Mouse (Mus musculus): ENCODE measurements around the gene Dtd1. TPM values are rescaled to one million over a fixed set of nuclear protein-coding genes. Genes with fewer than 3 reads are reported as not detected.

Dtd1 gene
- total and polyA plus RNA-seq, 2 experiments from 2014 or later, result 98.2 to 161 TPM

GRCm38 (mm10) chr2:144634231-144634630 lies 34.5 kb downstream of the Dtd1 start:
- Histone ChIP-seq H3K4me2 (ENCODE audit: low read depth) (no peak overlapping the region), H3K4me3 (ENCODE audit: low read depth, low read length) (no peak overlapping the region), H3K27ac (ENCODE audit: low read depth, low read length) (no peak overlapping the region), H3K9me3 (ENCODE audit: low read length) (0 out of 2 replicates have a peak, but pooled peaks cover 5% of the 10 kb centered on the region), H3K4me1 (ENCODE audit: insufficient read depth) (no peaks in the 10 kb centered on the region), H3K36me3 (ENCODE audit: insufficient read depth) (no peaks in the 10 kb centered on the region), H3K9ac (no peak overlapping the region), H3K27me3 (ENCODE audit: insufficient read depth, low read length) (no peaks in the 10 kb centered on the region)
- ATAC-seq, result no peak
- 71% methylated on average over 5 of the region's 5 CpGs for WGBS
- DNase-seq, result no peak
- no peak for TF ChIP-seq CTCF (IDR thresholded peaks at IDR 0.05; ENCODE audit: low read depth)

- ATAC-seq (peak; percentile 12; the same call in 1 of the 2 replicates), DNase-seq (peak; percentile 18)
- Histone ChIP-seq H3K36me3 (ENCODE audit: insufficient read depth) (no peaks in the 10 kb centered on the region), H3K9ac (no peak overlapping the region), H3K4me2 (ENCODE audit: low read depth) (no peak overlapping the region), H3K27ac (ENCODE audit: low read depth, low read length) (0 out of 2 replicates have a peak overlapping the region, but pooled peaks have one; percentile 9), H3K4me1 (ENCODE audit: insufficient read depth) (no peaks in the 10 kb centered on the region), H3K27me3 (ENCODE audit: insufficient read depth, low read length) (no peaks in the 10 kb centered on the region), H3K4me3 (ENCODE audit: low read depth, low read length) (no peak overlapping the region), H3K9me3 (ENCODE audit: low read length) (0 out of 2 replicates have a peak, but pooled peaks cover 5% of the 10 kb centered on the region)
- no peak for TF ChIP-seq CTCF (IDR thresholded peaks at IDR 0.05; ENCODE audit: low read depth)
- 39% methylated on average over 2 of the region's 2 CpGs for WGBS
Observed at GRCm38 (mm10) chr2:144634729-144635128, 35.0 kb downstream of the Dtd1 start.

GRCm38 (mm10) chr2:144635644-144636320 lies 36.1 kb downstream of the Dtd1 start:
- no peak overlapping the region for H3K27ac ChIP-seq (ENCODE audit: low read depth, low read length)
- H3K9me3 ChIP-seq (ENCODE audit: low read length), result 0 out of 2 replicates have a peak, but pooled peaks cover 5% of the 10 kb centered on the region
- no peak overlapping the region for H3K4me3 ChIP-seq (ENCODE audit: low read depth, low read length)
- no peak overlapping the region for H3K9ac ChIP-seq
- DNase-seq (peak; percentile 86), ATAC-seq (peak; percentile 58; the same call in 1 of the 2 replicates)
- TF ChIP-seq CTCF (IDR thresholded peaks at IDR 0.05; ENCODE audit: low read depth), result peak; percentile 95
- H3K27me3 ChIP-seq (ENCODE audit: insufficient read depth, low read length), result no peaks in the 10 kb centered on the region
- H3K4me2 ChIP-seq (ENCODE audit: low read depth), result no peak overlapping the region
- WGBS, result 16% methylated on average over 5 of the region's 5 CpGs
- H3K36me3 ChIP-seq (ENCODE audit: insufficient read depth), result no peaks in the 10 kb centered on the region
- H3K4me1 ChIP-seq (ENCODE audit: insufficient read depth), result no peaks in the 10 kb centered on the region

- Histone ChIP-seq H3K27me3 (ENCODE audit: insufficient read depth, low read length) (no peaks in the 10 kb centered on the region), H3K4me1 (ENCODE audit: insufficient read depth) (no peaks in the 10 kb centered on the region), H3K27ac (ENCODE audit: low read depth, low read length) (no peak overlapping the region), H3K9me3 (ENCODE audit: low read length) (0 out of 2 replicates have a peak, but pooled peaks cover 4% of the 10 kb centered on the region), H3K36me3 (ENCODE audit: insufficient read depth) (no peaks in the 10 kb centered on the region), H3K9ac (no peak overlapping the region), H3K4me2 (ENCODE audit: low read depth) (no peak overlapping the region), H3K4me3 (ENCODE audit: low read depth, low read length) (no peak overlapping the region)
- WGBS, result 86% methylated on average over 4 of the region's 4 CpGs
- no peak for DNase-seq
- TF ChIP-seq CTCF (IDR thresholded peaks at IDR 0.05; ENCODE audit: low read depth), result no peak
- ATAC-seq, result no peak
Observed at GRCm38 (mm10) chr2:144637204-144637603, 37.5 kb downstream of the Dtd1 start.

- Histone ChIP-seq H3K27me3 (ENCODE audit: insufficient read depth, low read length) (no peaks in the 10 kb centered on the region), H3K9me3 (ENCODE audit: low read length) (no peaks in the 10 kb centered on the region), H3K4me2 (ENCODE audit: low read depth) (no peak overlapping the region), H3K4me3 (ENCODE audit: low read depth, low read length) (no peak overlapping the region), H3K36me3 (ENCODE audit: insufficient read depth) (no peaks in the 10 kb centered on the region), H3K9ac (no peak overlapping the region), H3K4me1 (ENCODE audit: insufficient read depth) (no peaks in the 10 kb centered on the region), H3K27ac (ENCODE audit: low read depth, low read length) (no peak overlapping the region)
- no peak for TF ChIP-seq CTCF (IDR thresholded peaks at IDR 0.05; ENCODE audit: low read depth)
- WGBS, result 66% methylated on average over 11 of the region's 12 CpGs
- ATAC-seq, result no peak
- DNase-seq, result no peak
Observed at GRCm38 (mm10) chr2:144637671-144638395, 38.1 kb downstream of the Dtd1 start.

- Histone ChIP-seq H3K4me1 (ENCODE audit: insufficient read depth) (no peaks in the 10 kb centered on the region), H3K9ac (no peak overlapping the region), H3K27ac (ENCODE audit: low read depth, low read length) (no peak overlapping the region), H3K4me3 (ENCODE audit: low read depth, low read length) (no peak overlapping the region), H3K9me3 (ENCODE audit: low read length) (no peaks in the 10 kb centered on the region), H3K36me3 (ENCODE audit: insufficient read depth) (no peaks in the 10 kb centered on the region), H3K27me3 (ENCODE audit: insufficient read depth, low read length) (no peaks in the 10 kb centered on the region), H3K4me2 (ENCODE audit: low read depth) (no peak overlapping the region)
- DNase-seq, result peak; percentile 52
- TF ChIP-seq CTCF (IDR thresholded peaks at IDR 0.05; ENCODE audit: low read depth), result peak; percentile 68
- peak; percentile 50 for ATAC-seq
- 45% methylated on average over 4 of the region's 4 CpGs for WGBS
Observed at GRCm38 (mm10) chr2:144638719-144639118, 39.0 kb downstream of the Dtd1 start.

GRCm38 (mm10) chr2:144640101-144640500 lies 40.4 kb downstream of the Dtd1 start:
- H3K9me3 ChIP-seq (ENCODE audit: low read length), result no peaks in the 10 kb centered on the region
- no peak for DNase-seq
- H3K36me3 ChIP-seq (ENCODE audit: insufficient read depth), result no peaks in the 10 kb centered on the region
- no peak overlapping the region for H3K4me3 ChIP-seq (ENCODE audit: low read depth, low read length)
- TF ChIP-seq CTCF (IDR thresholded peaks at IDR 0.05; ENCODE audit: low read depth), result no peak
- H3K4me1 ChIP-seq (ENCODE audit: insufficient read depth), result no peaks in the 10 kb centered on the region
- WGBS, result 70% methylated on average over 7 of the region's 7 CpGs
- H3K27ac ChIP-seq (ENCODE audit: low read depth, low read length), result no peak overlapping the region
- no peak overlapping the region for H3K9ac ChIP-seq
- no peak for ATAC-seq
- H3K27me3 ChIP-seq (ENCODE audit: insufficient read depth, low read length), result no peaks in the 10 kb centered on the region
- H3K4me2 ChIP-seq (ENCODE audit: low read depth), result no peak overlapping the region
